Mouse (Mus musculus) testis, adult 2 months (tissue): ENCODE measurements around the gene Ptma. TPM values are rescaled to one million over a fixed set of nuclear protein-coding genes. Genes with fewer than 3 reads are reported as not detected.

Experiments used
- H3K27ac ChIP-seq: fragments of 200-500 bp; 2 replicates; pipeline ENCODE4 v1.5.1; 2012; ENCODE audit warnings: low read depth, low read length; ENCODE audit not compliant: control insufficient read depth, insufficient read depth
- H3K27me3 ChIP-seq: fragments of 200-500 bp; 2 replicates; pipeline ENCODE4 v1.6.1; 2012; ENCODE audit warnings: mild to moderate bottlenecking, low read length, moderate library complexity; ENCODE audit not compliant: control insufficient read depth, insufficient read depth
- H3K36me3 ChIP-seq: fragments of 200-500 bp; 2 replicates; pipeline ENCODE4 v1.6.1; 2012; ENCODE audit warnings: mild to moderate bottlenecking, low read length; ENCODE audit not compliant: control insufficient read depth, insufficient read depth
- H3K4me1 ChIP-seq: fragments of 200-500 bp; 2 replicates; pipeline ENCODE4 v1.6.1; 2012; ENCODE audit warnings: low read length; ENCODE audit not compliant: control insufficient read depth, insufficient read depth
- H3K4me3 ChIP-seq: fragments of 200-500 bp; 2 replicates; pipeline ENCODE4 v1.5.1; 2012; ENCODE audit warnings: low read depth, mild to moderate bottlenecking, low read length, moderate library complexity, mixed read lengths; ENCODE audit not compliant: control insufficient read depth
- CTCF ChIP-seq: fragments of 200-500 bp; IDR thresholded peaks from 2 replicates; pipeline ENCODE4 v1.5.1; 2012; ENCODE audit warnings: low read depth, mild to moderate bottlenecking, inconsistent platforms, low read length, moderate library complexity; ENCODE audit not compliant: control insufficient read depth, insufficient read depth, insufficient replicate concordance
- POLR2A ChIP-seq: fragments of 200-500 bp; IDR thresholded peaks from 2 replicates; pipeline ENCODE4 v1.6.1; 2012; ENCODE audit warnings: low read depth, mild to moderate bottlenecking, inconsistent platforms, low read length, moderate library complexity; ENCODE audit not compliant: control insufficient read depth
- polyA plus RNA-seq: library from polyadenylated mRNA; depleted of rRNA; stranded (reverse); fragments of >200 nt; gene quantifications from 2 replicates; pipeline ENCODE4 v1.2.3, GENCODE M21; 2012

The Ptma gene
- polyA plus RNA-seq, 1 experiment: 126 TPM

DNA sequence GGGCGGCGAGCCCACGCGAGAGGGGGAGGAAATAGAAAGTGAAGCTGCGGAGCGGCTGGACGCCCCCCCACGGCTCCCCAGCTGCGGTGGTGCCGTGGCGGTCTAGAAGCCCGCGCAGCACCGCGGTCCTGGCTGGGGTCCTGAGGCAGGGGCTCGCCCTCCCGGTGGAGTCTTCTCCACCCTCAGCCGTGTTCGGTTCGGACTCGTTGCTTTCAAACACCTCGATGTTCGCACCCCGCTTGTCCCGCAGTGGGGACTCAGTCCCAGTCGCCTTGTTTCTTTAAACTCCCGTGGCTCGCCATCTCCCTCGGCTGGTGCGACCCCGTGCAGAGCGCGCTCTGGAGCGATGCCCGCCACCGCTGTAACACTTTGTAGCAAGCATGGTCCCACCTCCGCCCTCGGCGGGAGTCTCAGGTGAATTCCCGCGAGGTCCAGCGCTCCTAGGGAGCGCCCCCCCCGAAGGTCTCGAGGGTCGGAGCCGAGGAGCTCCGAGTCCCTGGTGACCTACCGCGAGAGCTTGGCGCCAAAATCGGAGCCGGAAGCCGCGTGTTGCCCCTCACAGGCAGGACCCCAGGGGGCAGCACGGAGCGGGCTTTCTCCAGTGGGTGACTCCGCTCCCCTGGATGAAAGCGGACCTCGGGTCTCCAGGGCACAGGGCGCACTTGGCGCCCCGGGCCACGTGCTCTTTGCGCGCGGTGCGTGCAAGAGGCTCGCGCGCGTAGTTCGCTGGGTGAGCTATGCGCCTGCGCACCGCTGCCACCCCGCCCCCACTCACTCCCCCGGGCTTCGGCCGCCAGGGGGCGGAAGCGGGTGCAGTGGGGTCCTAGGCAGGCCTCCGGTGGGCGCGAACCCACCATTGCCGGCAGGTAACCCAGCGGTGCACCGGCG is 1.3 kb downstream of the Ptma start:
- Histone ChIP-seq H3K4me3 (peak overlapping the region; percentile 92), H3K27me3 (no peaks in the 10 kb centered on the region), H3K4me1 (peaks cover 25% of the 10 kb centered on the region), H3K27ac (peak overlapping the region; percentile 93), H3K36me3 (no peaks in the 10 kb centered on the region)
- no peak for TF ChIP-seq POLR2A
- peak; percentile 63; the same call in 1 of the 2 replicates for TF ChIP-seq CTCF

DNA sequence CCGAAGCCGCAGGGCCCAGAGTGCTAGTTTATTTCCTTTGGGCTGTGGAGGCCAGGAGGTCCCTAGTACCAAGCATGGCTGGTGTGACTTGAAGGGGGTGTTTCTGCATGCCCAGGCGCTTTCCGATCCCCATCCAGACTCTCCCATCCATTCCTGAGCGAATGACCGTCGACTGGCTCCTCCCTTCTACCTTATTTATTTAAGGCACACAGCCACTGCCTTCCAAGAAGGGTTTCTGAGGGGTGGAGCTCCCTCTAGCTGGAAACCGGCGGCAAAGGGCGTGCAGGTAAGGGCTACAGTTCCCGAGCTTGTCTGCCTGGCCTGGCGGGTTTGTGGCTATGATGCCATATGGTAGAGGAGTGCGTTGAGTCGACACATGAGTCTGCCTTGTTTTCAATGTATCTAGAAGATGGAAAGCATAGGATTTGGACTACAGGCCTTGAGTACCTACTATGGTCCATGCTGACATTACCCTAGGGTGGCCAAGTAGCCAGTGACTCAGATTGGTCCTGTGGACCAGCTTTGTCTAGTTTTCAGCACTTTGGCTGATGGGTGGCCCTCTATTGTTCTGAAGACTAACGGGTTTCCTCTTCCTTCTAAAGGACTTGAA is 2.1 kb downstream of the Ptma start:
- Histone ChIP-seq H3K36me3 (no peaks in the 10 kb centered on the region), H3K4me3 (peak overlapping the region; percentile 92), H3K27me3 (no peaks in the 10 kb centered on the region), H3K27ac (peak overlapping the region; percentile 93), H3K4me1 (peaks cover 22% of the 10 kb centered on the region)
- TF ChIP-seq CTCF: no peak
- no peak for TF ChIP-seq POLR2A

DNA sequence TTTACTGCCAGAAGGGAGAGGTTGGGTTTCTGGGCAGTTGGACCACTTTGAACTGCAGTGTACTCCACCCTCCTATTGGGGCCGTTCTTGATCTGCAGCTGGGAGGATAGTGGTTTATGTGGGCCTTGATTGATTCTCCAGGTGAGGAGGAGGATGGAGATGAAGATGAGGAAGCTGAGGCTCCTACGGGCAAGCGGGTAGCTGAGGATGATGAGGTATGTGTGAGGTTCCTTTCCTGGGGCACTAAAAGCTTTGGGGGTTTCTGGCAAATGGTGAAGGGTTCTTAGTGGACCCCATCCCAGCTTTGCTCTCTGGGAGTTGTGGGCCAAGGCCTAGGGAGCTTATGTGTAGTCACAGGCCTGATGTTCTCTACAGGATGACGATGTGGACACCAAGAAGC is 3.1 kb downstream of the Ptma start:
- H3K36me3 ChIP-seq: no peaks in the 10 kb centered on the region
- H3K27ac ChIP-seq: no peak overlapping the region
- no peak overlapping the region for H3K4me3 ChIP-seq
- TF ChIP-seq POLR2A (no peak), CTCF (no peak)
- H3K4me1 ChIP-seq: peaks cover 19% of the 10 kb centered on the region
- no peaks in the 10 kb centered on the region for H3K27me3 ChIP-seq

DNA sequence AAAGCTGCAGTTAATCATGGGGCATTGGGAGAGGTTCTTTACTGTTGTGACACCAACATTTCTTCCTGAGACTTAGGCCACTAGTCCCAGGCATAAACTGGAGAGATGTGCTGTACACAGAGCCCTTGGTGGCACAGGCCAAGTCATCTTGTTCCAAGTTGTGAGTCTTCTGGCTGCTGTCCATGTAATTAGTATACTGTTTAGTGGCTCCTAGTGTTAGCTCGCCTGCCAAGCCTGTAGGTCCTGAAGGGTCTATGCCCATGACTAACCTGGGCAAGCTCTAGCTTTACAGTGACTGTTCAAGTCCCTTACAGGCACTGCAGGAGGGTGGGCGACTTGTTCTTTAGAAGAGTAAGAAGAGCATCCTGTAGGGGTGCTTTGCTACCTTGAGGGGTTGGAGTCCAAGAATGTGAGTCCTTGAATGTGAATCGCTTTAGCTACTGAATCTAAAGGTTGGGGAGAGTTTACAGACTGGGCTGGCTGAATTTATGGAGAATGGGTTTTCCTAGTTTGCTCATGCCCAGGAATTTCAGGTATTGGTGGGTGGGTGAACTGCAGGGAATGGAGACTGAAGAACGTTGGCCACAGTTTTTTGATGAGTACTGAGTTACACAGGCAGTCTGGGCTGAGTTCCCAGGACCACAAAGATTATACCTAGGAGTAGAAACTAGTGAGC is 4.5 kb downstream of the Ptma start:
- no peak overlapping the region for H3K4me3 ChIP-seq
- peaks cover 17% of the 10 kb centered on the region for H3K4me1 ChIP-seq
- no peak overlapping the region for H3K27ac ChIP-seq
- TF ChIP-seq POLR2A: no peak
- TF ChIP-seq CTCF: no peak
- H3K27me3 ChIP-seq: no peaks in the 10 kb centered on the region
- H3K36me3 ChIP-seq: no peaks in the 10 kb centered on the region

DNA sequence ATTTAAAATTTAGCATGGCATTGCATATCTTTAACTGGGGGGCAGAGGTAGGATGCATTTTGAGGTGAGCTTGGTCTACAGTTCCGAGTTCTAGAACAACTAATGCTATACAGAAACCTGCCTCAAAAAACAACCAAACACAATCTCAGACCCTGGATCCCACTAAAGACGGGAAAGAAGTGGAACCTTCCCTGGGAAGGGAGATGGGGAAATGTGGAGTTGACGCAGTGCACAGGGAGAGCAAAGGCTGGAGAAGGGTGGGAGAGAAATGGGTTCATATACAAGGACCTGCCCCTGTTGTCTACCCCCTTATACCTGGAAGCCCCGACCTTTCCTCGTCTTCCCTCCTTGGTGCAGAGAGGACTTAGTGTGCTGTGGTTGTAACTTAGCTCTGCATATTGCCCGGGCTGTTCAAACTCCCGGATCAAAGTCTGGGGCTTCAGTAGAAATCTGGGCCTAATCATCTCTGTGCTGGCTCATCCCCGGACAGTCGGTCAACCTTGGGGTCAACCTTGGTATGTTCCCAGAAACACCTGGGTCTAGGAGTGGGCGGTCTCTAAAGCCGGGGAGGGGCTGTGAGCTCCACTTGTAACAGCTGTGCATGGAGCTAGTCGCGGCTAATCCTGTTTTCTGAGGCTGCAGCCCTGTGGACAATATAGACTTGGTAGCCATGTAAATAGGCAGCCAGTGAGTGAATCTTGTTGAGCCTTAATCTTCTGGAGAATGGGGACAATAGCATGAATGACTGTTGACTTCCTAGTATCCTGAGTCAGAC is 5.2 kb downstream of the Ptma start:
- H3K4me1 ChIP-seq: peaks cover 17% of the 10 kb centered on the region
- TF ChIP-seq POLR2A (no peak), CTCF (no peak)
- no peaks in the 10 kb centered on the region for H3K36me3 ChIP-seq
- no peak overlapping the region for H3K27ac ChIP-seq
- H3K27me3 ChIP-seq: no peaks in the 10 kb centered on the region
- H3K4me3 ChIP-seq: no peak overlapping the region

DNA sequence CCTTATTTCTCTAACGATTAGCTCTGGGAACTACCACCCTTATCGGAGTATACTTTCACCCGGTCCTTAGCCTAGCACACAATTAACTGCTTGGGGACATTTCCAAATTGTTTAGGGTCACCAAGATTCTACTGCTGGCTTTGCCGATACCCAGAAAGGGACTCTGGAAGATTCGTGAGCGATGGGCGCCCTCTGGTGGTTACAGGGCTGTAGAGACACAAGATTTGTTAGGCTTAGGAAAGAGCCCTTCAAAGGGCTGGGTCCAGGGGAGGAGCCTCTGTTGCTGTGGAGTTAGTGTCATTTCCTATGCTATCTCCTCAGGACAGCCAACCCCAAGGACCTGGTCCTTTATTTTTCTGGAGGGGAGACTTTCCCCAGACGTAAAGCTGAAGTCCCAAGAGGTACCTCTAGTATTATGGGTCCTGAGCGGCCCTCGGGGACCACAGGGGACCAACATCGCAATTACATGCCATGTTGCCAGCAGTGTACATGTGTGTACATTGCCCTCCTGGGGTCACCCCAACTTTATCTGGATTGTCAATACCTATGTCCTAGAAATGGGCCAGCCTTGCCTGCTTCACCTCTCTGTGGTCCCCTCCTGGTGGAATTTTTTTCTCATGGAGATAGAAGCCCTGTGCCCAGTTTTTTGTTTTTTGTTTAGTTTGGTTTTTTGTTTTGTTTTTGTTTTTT is 6.0 kb downstream of the Ptma start:
- Histone ChIP-seq H3K4me3 (no peak overlapping the region), H3K27me3 (no peaks in the 10 kb centered on the region), H3K4me1 (peaks cover 14% of the 10 kb centered on the region), H3K36me3 (no peaks in the 10 kb centered on the region), H3K27ac (no peak overlapping the region)
- TF ChIP-seq CTCF (peak; percentile 78), POLR2A (no peak)
